Mouse (Mus musculus): Measurements from ENCODE around the gene A530032D15Rik.
"Not testable (repeated sequence)": the region's sequence is repeated elsewhere in the genome, so short reads cannot be mapped to it uniquely, and the experiment has no call there.

Gene A530032D15Rik

GRCm38 (mm10) chr1:85034394-85034793 is 75.3 kb downstream of the A530032D15Rik start:
- not testable (repeated sequence) for DNase-seq

GRCm38 (mm10) chr1:85033616-85034015 is 76.0 kb downstream of the A530032D15Rik start:
- DNase-seq, result not testable (repeated sequence)
